Mouse (Mus musculus) CH12.LX (cell line): Measurements from ENCODE around the gene Pkd2l1. TPM values are rescaled to one million over a fixed set of nuclear protein-coding genes. Genes with fewer than 3 reads are reported as not detected.

Source experiments
- DNase-seq: peaks from one replicate; pipeline ENCODE4 v3.0.0-alpha.2; 2013; ENCODE audit errors: extremely low read depth
- H3K27ac ChIP-seq: 2 replicates; pipeline ENCODE4 v1.5.1; 2012; ENCODE audit warnings: low read depth, mild to moderate bottlenecking, control low read depth, moderate library complexity; ENCODE audit not compliant: insufficient read depth
- H3K27me3 ChIP-seq: replicated peaks from 2 replicates; pipeline ENCODE3; 2012; ENCODE audit warnings: inconsistent platforms
- H3K36me3 ChIP-seq, 2 experiments: replicated peaks in 1 of 2; 2 replicates each; pipeline versions ENCODE3 to v1.6.1; 2012; ENCODE audit warnings: inconsistent platforms in 1 of 2, low read length in 1 of 2, mild to moderate bottlenecking in 1 of 2, mixed read lengths in 1 of 2, moderate library complexity in 1 of 2; ENCODE audit not compliant: control insufficient read depth in 1 of 2, insufficient read depth in 1 of 2
- H3K4me1 ChIP-seq, 2 experiments: 2 replicates each; pipeline ENCODE4 v1.6.1; 2012; ENCODE audit warnings: inconsistent platforms in 1 of 2, moderate library complexity in 1 of 2; ENCODE audit not compliant: insufficient read depth in 2 of 2, control insufficient read depth in 1 of 2
- H3K4me2 ChIP-seq: 2 replicates; pipeline ENCODE4 v1.6.1; 2012; ENCODE audit warnings: low read depth, mild to moderate bottlenecking, control low read depth; ENCODE audit not compliant: poor library complexity, insufficient read depth, severe bottlenecking
- H3K4me3 ChIP-seq, 3 experiments: fragments of 150-350 bp in 1 of 3; sonication (generic) in 1 of 3; replicated peaks in 1 of 3; 2 replicates each; pipeline versions ENCODE3 to v1.5.1; 2011 to 2012; ENCODE audit warnings: low read depth in 2 of 3, low read length in 2 of 3, mild to moderate bottlenecking in 2 of 3, moderate library complexity in 2 of 3, control low read depth in 1 of 3, improper control_type of control experiment in 1 of 3, inconsistent platforms in 1 of 3, mixed read lengths in 1 of 3; ENCODE audit not compliant: poor library complexity in 1 of 3
- H3K79me2 ChIP-seq: replicated peaks from 2 replicates; pipeline ENCODE4 v1.6.1; 2012; ENCODE audit warnings: mild to moderate bottlenecking, moderate library complexity; ENCODE audit not compliant: control insufficient read depth, poor library complexity, insufficient read depth, severe bottlenecking; ENCODE audit errors: extremely low read depth
- H3K9ac ChIP-seq: 2 replicates; pipeline ENCODE4 v1.6.1; 2012; ENCODE audit warnings: low read depth, mild to moderate bottlenecking, control low read depth, moderate library complexity; ENCODE audit not compliant: insufficient read depth
- H3K9me3 ChIP-seq: replicated peaks from 2 replicates; pipeline ENCODE3; 2012; ENCODE audit warnings: low read length, inconsistent platforms, mixed read lengths
- BHLHE40 ChIP-seq: IDR thresholded peaks from 2 replicates; pipeline ENCODE4 v1.6.1; 2011; ENCODE audit warnings: mild to moderate bottlenecking, low read depth, low read length, improper control_type of control experiment
- CTCF ChIP-seq, 2 experiments: IDR thresholded peaks in 1 of 2; conservative IDR thresholded peaks in 1 of 2; 2 replicates each; pipeline ENCODE4 v1.5.1; 2011 to 2012; ENCODE audit warnings: low read depth in 2 of 2, low read length in 2 of 2, improper control_type of control experiment in 1 of 2, inconsistent platforms in 1 of 2, mild to moderate bottlenecking in 1 of 2, moderate library complexity in 1 of 2
- EP300 ChIP-seq: IDR thresholded peaks from 2 replicates; pipeline ENCODE4 v1.6.1; 2011; ENCODE audit warnings: low read length, improper control_type of control experiment
- JUN ChIP-seq: IDR thresholded peaks from 2 replicates; pipeline ENCODE4 v1.6.1; 2011; ENCODE audit warnings: low read depth, mild to moderate bottlenecking, low read length, improper control_type of control experiment, moderate library complexity; ENCODE audit not compliant: insufficient read depth
- JUND ChIP-seq: conservative IDR thresholded peaks from 2 replicates; pipeline ENCODE4 v1.6.1; 2011; ENCODE audit warnings: low read depth, low read length, improper control_type of control experiment
- MAFK ChIP-seq: IDR thresholded peaks from 2 replicates; pipeline ENCODE4 v1.6.1; 2011; ENCODE audit warnings: low read length, improper control_type of control experiment; ENCODE audit not compliant: insufficient replicate concordance
- MAX ChIP-seq: IDR thresholded peaks from 2 replicates; pipeline ENCODE4 v1.6.1; 2011; ENCODE audit warnings: low read length, improper control_type of control experiment
- TBP ChIP-seq: conservative IDR thresholded peaks from 2 replicates; pipeline ENCODE4 v1.6.1; 2011; ENCODE audit warnings: low read depth, low read length, improper control_type of control experiment
- TCF12 ChIP-seq: IDR thresholded peaks from 2 replicates; pipeline ENCODE4 v1.6.1; 2014; ENCODE audit warnings: low read depth, mild to moderate bottlenecking, inconsistent platforms, low read length, improper control_type of control experiment
- dilution Hi-C: fragments of 300-500 bp; cut with MboI; formaldehyde crosslinking; loops from 2 replicates; pipeline ENCODE4 v1.14.3; 2020; ENCODE audit warnings: low sequenced_read_pairs; ENCODE audit not compliant: extremely low pct_unique_long_range_greater_than_20kb, extremely low pct_ligation_motif_present
- in situ Hi-C: fragments of 300-500 bp; cut with MboI; formaldehyde crosslinking; loops from 3 replicates; pipeline ENCODE4 v1.14.3; 2019; ENCODE audit warnings: low sequenced_read_pairs, low pct_ligation_motif_present, low pct_unique_long_range_greater_than_20kb, mixed read lengths
- polyA plus RNA-seq: library from polyadenylated mRNA; unstranded; fragments of >175 nt; gene quantifications from 2 replicates; pipeline ENCODE4 v1.2.1, GENCODE M21; 2012; ENCODE audit warnings: low read depth; ENCODE audit not compliant: insufficient read length
- total RNA-seq, 2 experiments: library from RNA; depleted of rRNA; stranded (reverse); fragments of 300-350 nt in 1 of 2; fragments of >200 nt in 1 of 2; gene quantifications; 2 replicates each; pipeline ENCODE4 v1.2.3; 2012 to 2014

Pkd2l1 gene
- total and polyA plus RNA-seq, 3 experiments: 0.04 to 0.07 TPM; not detected in 1

DNA sequence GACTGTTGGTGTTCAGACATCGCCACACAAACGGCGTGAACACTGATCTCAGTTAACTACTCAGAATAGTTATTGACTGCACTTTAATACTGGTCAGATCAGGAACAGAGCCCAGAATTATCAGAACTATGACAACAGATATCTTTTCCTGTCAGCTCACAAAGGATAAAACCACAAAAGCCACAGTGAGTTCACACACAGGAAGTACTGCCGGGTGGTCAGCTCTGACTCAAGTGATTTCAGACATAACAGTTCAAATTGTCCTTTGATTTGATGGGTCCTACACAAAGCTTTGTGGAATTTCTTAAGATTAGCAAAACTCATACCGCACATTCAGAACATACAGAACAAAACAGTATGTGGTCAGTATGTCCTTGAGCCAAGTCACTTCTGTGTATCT is 33.5 kb upstream of the Pkd2l1 start:
- Histone ChIP-seq H3K4me3 (no peak overlapping the region), H3K9me3 (no peaks in the 10 kb centered on the region), H3K4me1 (no peaks in the 10 kb centered on the region), H3K27ac (no peak overlapping the region), H3K4me2 (no peak overlapping the region), H3K27me3 (peaks cover 4% of the 10 kb centered on the region), H3K36me3 (no peaks in the 10 kb centered on the region), H3K9ac (no peak overlapping the region), H3K79me2 (no peaks in the 10 kb centered on the region)
- in situ Hi-C loops (no loop called here), dilution Hi-C loops (no loop called here)
- TF ChIP-seq JUN (no peak), EP300 (no peak), BHLHE40 (no peak), TCF12 (no peak), TBP (no peak)
- no peak for DNase-seq

DNA sequence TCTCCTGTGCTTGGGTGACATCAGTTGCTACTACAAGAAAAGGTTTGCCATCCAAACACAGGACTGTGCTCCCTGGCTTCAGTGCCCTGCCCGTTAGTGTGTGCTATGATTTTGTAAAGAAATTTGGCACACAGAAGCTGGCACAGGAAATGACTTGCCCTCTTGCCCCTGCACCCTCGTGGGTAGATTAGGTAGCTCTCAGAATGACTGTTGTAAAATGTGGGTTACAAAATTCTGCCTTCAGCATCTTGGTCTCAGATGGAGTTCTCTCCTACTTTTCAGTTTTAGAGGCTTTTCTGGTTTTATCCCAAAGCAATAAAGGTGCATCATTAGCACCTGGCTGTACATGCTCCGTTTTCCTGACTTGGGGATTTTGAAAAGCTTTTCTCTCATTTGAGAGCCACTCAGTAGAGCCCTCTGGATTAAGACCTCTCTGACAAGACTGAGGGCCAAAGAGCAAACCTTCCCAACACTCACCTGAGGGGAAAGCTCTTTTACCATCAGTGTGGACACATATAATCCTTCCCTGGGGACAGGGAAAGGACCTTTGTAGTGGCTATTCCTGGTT is 25.8 kb upstream of the Pkd2l1 start:
- Histone ChIP-seq H3K9me3 (no peaks in the 10 kb centered on the region), H3K4me2 (no peak overlapping the region)
- no peak for TF ChIP-seq TCF12
- TF ChIP-seq MAFK: no peak
- no peak for TF ChIP-seq JUND
- TF ChIP-seq, all 38 proteins: peak for 0
- DNase-seq: no peak
- Histone ChIP-seq H3K36me3 (no peaks in the 10 kb centered on the region), H3K27me3 (peaks cover 6% of the 10 kb centered on the region), H3K79me2 (no peaks in the 10 kb centered on the region), H3K4me1 (peaks cover 3% of the 10 kb centered on the region in 2 experiments; a peak in 1 of 4 replicates), H3K9ac (no peak overlapping the region), H3K4me3 (no peak overlapping the region), H3K27ac (no peak overlapping the region)
- dilution Hi-C loops (no loop called here), in situ Hi-C loops (no loop called here)

GRCm38 (mm10) chr19:44215255-44215654 is 23.0 kb upstream of the Pkd2l1 start:
- H3K4me2 ChIP-seq: no peak overlapping the region
- no peaks in the 10 kb centered on the region for H3K36me3 ChIP-seq
- H3K4me3 ChIP-seq: no peak overlapping the region
- peaks cover 6% of the 10 kb centered on the region for H3K27me3 ChIP-seq
- H3K79me2 ChIP-seq: no peaks in the 10 kb centered on the region
- peaks cover 3% of the 10 kb centered on the region in 2 experiments; a peak in 1 of 4 replicates for H3K4me1 ChIP-seq
- no peak overlapping the region for H3K27ac ChIP-seq
- dilution Hi-C loops: no loop called here
- TF ChIP-seq CTCF (conservative IDR thresholded peaks at IDR 0.05 in 1 of 2, IDR thresholded peaks at IDR 0.05 in 1 of 2; ENCODE audit: low read depth in 2 of 2, low read length in 2 of 2) (peak; percentile 23 to 41; a peak in 1 of 4 replicates), MAX (no peak), TCF12 (no peak)
- in situ Hi-C loops: no loop called here
- DNase-seq: no peak
- no peaks in the 10 kb centered on the region for H3K9me3 ChIP-seq
- H3K9ac ChIP-seq: no peak overlapping the region
